Mouse (Mus musculus) ovary, postnatal 36 days (tissue): ENCODE measurements around the gene Arid3a.

Experiments
- DNase-seq: peaks from one replicate; pipeline ENCODE4 v3.0.0; 2022; ENCODE audit warnings: low spot score, mixed read lengths

Gene Arid3a

GRCm38 (mm10) chr10:79908167-79909091 lies 18.4 kb upstream of the Arid3a start, which contains the start of gene Med16:
Gene Med16, minus strand, starts transcription at chr10:79908923.
- DNase-seq: peak; percentile 95

- no peak for DNase-seq
These were observed 17.5 kb upstream of the Arid3a start for GRCm38 (mm10) chr10:79909092-79909922.

DNA sequence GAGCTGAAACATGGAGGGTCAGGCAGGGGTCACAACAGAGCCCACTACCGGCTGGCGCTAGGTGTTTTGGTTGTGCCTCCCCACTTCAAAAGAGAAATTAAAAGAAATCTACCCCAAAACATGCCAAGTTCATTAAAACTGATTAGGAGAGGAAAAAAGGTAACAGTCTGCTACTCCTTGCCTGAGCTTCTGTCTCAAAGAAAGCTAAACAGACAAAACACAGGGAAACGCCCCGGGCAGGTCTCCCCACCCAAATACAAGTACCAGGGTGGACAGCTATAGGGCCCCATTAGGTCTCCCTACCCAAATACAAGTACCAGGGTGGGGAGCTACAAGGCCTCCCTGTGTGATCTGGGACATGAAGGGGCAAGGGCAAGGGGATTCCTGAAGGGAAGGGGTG lies 16.3 kb upstream of the Arid3a start, which contains the start of gene Gm26602:
TSS of gene Gm26602 (plus strand) at position 301 of the 400 bp plus-strand sequence.
- no peak for DNase-seq

- no peak for DNase-seq
These were observed 14.4 kb upstream of the Arid3a start for GRCm38 (mm10) chr10:79912412-79912811.

- DNase-seq: no peak
These were observed 12.5 kb upstream of the Arid3a start for GRCm38 (mm10) chr10:79914131-79914947.

- DNase-seq: no peak
These were observed 11.8 kb upstream of the Arid3a start for GRCm38 (mm10) chr10:79914948-79915596.

- no peak for DNase-seq
These were observed 10.8 kb upstream of the Arid3a start for GRCm38 (mm10) chr10:79916081-79916480.

GRCm38 (mm10) chr10:79916808-79917531 lies 9.9 kb upstream of the Arid3a start, which contains the start of gene Kiss1r:
Gene Kiss1r, plus strand, starts transcription at chr10:79916971.
- peak; percentile 88 for DNase-seq

DNA sequence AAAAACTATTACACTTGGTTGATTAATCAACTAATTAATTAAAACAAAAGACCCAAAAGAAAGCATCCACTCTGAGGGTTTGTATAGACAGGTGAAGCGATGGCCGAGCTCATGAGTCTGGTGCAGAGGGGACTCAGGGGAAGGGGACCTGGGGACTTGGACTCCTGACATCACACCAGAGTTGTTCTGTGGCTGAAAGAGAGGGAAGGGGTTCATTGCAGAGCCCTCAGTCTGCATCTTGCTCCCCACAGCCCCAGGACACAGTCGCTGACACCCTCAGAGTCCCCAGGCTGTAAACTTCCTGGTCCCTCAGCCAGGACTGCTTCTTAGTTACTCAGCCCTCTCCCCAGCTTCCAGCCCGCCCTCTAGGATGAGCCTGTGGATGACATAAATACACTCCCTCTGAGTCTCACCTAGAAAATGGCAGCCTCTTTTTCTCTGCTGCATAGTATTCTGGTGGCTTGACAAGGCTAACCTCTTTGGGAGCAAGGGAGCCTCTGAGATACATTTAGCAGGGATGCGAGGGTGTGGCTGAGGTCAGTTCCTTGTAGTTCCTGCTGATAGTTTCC lies 9.2 kb upstream of the Arid3a start:
- DNase-seq: no peak

DNA sequence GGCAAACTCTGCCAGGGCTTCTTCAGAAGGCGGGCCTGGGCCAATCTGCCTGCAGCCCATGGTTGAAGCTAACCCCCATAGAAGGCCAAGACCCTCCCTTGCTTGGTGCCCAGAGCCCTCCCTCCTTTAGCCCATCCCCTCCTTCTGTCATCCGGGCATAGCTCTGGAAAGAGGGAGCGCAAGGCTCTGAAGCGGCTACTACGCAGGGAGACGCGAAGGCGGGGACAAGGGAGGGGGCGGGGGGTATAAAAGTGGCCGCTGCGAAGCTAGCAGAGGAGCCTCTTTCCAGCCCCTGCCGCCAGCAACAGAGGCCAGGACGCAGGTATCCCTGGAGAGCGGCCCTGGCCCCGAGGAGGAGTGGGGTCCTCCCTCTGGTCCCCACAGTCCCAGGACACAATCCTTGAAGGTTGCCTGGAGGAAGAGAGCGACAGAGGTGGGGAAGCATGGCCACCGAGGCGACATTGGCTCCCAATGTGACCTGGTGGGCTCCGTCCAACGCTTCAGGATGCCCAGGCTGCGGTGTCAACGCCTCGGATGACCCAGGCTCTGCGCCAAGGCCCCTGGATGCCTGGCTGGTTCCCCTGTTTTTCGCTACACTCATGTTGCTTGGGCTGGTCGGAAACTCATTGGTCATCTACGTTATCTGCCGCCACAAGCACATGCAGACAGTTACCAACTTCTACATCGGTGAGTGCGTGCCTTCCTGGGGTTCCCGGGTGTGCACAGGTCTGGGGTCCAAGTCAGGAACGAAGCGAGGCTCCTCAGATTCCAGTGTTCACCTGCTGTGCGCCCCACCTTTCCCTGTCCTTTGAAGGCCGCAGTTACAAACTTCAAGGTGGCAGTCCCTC lies 8.4 kb upstream of the Arid3a start:
- DNase-seq: no peak

DNA sequence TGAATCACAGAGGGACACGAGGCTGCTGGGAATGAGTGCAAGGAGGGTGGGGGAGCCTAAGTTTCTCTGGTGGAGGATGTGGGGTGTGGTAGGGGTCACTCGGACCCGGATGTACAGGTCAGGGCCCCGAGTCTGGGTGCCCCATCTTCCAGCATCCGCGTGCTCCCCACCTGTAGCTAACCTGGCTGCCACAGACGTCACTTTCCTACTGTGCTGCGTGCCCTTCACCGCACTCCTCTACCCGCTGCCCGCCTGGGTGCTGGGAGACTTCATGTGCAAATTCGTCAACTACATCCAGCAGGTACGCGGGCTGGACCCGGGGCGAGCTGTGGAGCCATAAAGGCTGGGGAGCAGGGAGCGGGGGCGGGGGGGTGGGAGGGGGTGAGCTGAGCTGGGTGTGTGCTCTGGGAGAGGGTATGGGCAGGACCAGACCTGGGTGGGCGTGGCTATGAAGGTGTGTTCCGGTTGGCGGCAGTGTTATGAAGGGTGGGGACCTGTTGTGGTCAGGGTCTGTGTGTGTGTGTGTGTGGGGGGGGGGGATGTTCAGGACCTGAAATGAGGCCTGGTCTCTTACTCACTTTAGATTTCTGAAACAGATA lies 7.5 kb upstream of the Arid3a start:
- DNase-seq: no peak

DNA sequence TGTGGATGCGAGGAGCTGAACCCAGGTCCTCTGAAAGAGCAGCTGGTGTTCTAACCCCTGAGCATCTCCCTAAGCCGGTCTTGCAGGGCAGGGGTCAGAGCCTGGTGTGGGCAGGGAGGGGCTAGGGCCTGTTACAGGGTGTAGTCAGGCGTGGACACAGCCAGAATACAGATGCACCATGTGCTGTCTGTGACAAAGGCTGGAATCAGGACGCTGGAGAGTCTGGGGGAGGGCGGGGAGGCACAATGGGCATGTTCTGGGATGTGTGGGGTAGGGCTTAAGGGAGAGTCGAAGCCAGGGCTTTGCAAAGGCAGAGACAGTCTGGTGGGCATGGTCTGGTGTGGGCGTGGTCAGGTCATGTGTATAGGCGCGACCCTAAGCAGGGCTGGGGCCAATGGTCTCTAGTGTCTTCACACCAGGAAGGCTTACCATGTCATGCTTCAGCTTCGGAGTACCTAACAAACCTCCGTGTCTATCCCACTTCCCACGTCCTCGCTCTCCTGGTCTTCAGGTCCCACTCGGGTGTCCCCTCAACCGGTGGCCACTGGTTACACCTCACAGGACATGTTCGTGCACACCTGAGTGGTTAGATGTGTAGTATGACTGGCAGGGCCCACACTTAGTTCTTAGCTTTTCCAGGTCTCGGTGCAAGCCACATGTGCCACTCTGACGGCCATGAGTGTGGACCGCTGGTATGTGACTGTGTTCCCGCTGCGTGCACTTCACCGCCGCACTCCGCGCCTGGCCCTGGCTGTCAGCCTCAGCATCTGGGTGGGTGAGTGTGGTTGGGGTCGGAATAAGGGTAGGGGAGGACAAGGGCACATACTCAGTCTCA lies 6.6 kb upstream of the Arid3a start:
- DNase-seq: no peak

DNA sequence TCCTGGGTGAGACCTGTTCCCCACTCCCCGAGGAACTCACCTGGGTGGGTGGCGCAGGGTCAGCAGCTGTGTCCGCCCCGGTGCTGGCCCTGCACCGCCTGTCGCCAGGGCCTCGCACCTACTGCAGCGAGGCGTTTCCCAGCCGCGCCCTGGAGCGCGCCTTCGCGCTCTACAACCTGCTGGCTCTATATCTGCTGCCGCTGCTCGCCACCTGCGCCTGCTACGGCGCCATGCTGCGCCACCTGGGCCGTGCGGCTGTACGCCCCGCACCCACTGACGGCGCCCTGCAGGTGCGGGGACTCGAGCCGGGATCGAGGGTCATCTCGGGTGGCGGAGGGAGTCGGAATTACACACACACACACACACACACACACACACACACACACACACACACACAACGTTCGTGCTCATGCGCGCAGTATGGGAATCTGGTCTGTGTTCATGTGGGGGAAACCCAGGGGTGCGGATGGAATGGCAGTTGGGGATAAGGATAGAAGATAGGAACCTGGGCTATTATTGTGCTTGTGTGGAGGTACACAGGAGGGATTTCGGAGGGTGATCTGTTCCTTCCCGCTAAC lies 5.8 kb upstream of the Arid3a start, which contains the start of gene R3hdm4:
TSS of gene R3hdm4 (minus strand) at position 251 of the 578 bp plus-strand sequence.
- no peak for DNase-seq

DNA sequence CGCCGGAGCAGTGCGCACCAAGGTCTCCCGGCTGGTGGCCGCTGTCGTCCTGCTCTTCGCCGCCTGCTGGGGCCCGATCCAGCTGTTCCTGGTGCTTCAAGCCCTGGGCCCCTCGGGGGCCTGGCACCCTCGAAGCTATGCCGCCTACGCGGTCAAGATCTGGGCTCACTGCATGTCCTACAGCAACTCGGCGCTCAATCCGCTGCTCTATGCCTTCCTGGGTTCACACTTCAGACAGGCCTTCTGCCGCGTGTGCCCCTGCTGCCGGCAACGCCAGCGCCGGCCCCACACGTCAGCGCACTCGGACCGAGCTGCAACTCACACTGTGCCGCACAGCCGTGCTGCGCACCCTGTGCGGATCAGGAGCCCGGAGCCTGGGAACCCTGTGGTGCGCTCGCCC lies 5.3 kb upstream of the Arid3a start:
- no peak for DNase-seq

GRCm38 (mm10) chr10:79924998-79925784 lies 1.7 kb upstream of the Arid3a start:
- DNase-seq: peak; percentile 91

- no peak for DNase-seq
These were observed 905 bp upstream of the Arid3a start for GRCm38 (mm10) chr10:79925785-79926490.
